Mouse (Mus musculus) heart, postnatal 0 days (tissue): ENCODE data around the gene Jazf1.
A peak's percentile ranks its signal among the peaks of the same experiment; 100 is the strongest.

Experiments
- CTCF ChIP-seq: IDR thresholded peaks from 2 replicates; pipeline ENCODE4 v1.5.1; 2016; ENCODE audit warnings: antibody characterized with exemption, control low read depth, low read depth
- EP300 ChIP-seq: IDR thresholded peaks from 2 replicates; pipeline ENCODE4 v1.6.1; 2016; ENCODE audit warnings: antibody characterized with exemption, low read depth

- TF ChIP-seq CTCF (peak; percentile 37), EP300 (no peak)
These were observed 134.4 kb downstream of the Jazf1 start for GRCm38 (mm10) chr6:52934021-52934420.
